Mouse (Mus musculus) bone marrow macrophage, adult 2 months (primary cell): ENCODE results near the gene Atr.

ENCODE experiments used
- CTCF ChIP-seq: IDR thresholded peaks from 2 replicates; pipeline ENCODE4 v1.5.1; 2012; ENCODE audit warnings: low read depth, mild to moderate bottlenecking, low read length, moderate library complexity
- POLR2A ChIP-seq: IDR thresholded peaks from 2 replicates; pipeline ENCODE4 v1.6.1; 2012; ENCODE audit warnings: mild to moderate bottlenecking, low read depth, low read length, borderline replicate concordance

DNA sequence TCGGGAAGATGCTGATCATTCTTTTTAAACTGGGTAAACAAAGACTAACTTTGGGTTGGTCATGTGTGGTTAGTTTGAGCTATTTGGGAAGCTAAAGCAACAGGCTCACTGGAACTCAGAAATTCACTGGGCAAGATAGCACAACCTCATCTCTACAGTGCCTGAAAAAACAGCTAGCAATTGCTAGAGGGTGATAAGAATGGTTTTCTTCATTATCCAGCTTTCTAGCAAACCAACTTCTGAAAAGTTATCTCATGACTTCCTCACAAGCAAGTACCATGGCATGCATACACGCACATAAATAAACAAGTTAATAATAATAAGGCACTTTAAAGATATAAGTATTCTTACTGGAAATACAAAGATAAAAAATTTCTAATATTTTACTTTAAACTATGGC is 120.9 kb downstream of the Atr start:
- TF ChIP-seq CTCF (no peak), POLR2A (no peak)
